Mouse (Mus musculus): ENCODE measurements around the gene Sowaha.

- TF ChIP-seq CTCF (IDR thresholded peaks at IDR 0.05; ENCODE audit: control insufficient read depth, insufficient read depth, insufficient read length) (no peak), MYOG (IDR thresholded peaks at IDR 0.05; ENCODE audit: control insufficient read depth, extremely low read depth, insufficient read length) (no peak), CEBPB (IDR thresholded peaks at IDR 0.05; ENCODE audit: low read depth) (no peak)
These were observed 42.3 kb upstream of the Sowaha start for GRCm38 (mm10) chr11:53522362-53522761.

All from C2C12 (cell line).